Mouse (Mus musculus) spleen, postnatal 36 days (tissue): ENCODE data around the gene Tmsb15b1.
"Not testable (repeated sequence)": the region's sequence is repeated elsewhere in the genome, so short reads cannot be mapped to it uniquely, and the experiment has no call there.

Experiments used
- DNase-seq, 2 experiments: peaks; one replicate each; pipeline ENCODE4 v3.0.0; 2022; ENCODE audit warnings: low spot score in 2 of 2, mixed read lengths in 1 of 2

Gene Tmsb15b1

DNA sequence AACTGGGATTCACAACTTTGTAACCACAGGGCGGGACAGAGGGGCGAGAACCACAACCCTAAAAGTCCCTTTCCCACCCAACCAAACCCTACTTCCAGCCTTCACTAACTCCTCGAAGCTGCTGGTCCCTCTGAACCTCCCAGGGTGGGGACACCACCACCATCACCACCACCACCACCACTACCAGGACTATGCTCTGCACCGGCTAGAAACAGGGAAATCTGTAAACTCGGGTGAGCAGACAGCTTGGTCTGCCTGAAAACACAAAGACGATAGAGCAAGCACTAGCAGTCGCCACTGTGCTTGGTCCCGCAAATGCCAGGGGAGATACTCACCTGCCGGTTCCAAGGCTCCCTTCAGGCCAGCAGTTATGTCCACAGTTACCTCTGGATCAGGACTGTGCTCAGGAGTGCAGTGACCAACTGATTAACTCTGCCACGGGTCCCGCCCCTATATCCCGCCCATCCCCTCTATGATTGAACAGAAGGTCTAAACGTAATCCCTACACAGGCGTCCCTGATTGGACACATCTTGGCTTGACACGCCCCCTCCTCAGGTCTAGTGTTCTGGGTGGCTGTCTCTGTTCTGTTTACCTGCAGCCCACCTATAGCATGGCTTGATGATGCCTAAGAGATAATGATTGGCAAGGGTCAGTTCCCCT lies at the start of gene Tmsb15b1, which contains the start of gene Tmsb15l:
Gene Tmsb15b1 (minus strand): TSS at position 451 of the 661 bp plus-strand sequence.
Gene Tmsb15l (minus strand): TSS at position 446 of the 661 bp plus-strand sequence.
- DNase-seq: peak; percentile 64 to 82

DNA sequence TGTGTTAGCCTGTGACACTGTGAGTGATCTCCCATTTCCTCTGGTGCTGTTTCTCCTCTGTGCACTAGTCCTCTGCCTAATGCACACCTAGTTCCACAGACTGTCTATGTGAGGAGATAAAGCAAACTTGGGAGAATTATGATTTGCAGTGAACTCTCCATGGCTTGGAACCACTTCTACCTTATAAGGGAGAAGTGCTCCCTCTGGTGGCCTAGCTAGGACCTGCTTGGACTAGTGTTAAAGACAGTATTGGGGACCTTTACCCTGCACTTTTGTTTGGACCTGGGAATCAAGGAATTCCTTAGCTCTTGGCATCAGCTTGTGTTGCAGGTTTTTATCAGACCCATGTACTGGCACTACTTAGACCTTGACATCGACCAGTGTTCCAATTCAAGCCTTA lies 42.6 kb upstream of the Tmsb15b1 start:
- DNase-seq: peak; percentile 30 to 38

DNA sequence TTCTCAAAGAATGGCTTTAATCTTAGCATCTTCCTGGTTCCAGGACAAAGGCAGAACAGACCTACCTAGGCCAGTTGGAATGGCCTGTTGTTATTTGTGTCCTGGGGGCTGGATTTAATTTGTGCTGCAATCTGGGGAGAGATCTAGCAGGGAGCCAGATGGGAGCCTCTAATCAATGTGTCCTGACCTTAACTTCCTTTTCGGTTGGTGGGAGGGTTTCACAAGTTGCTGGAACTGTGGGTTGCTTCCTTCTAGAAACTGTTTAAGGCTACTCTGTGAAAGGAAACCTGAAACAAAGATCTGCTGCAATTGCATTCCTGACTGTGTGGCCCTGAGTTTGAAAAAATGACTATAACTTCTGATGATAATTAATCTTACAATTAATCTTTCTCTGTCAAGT lies 41.0 kb upstream of the Tmsb15b1 start:
- DNase-seq: no peak

DNA sequence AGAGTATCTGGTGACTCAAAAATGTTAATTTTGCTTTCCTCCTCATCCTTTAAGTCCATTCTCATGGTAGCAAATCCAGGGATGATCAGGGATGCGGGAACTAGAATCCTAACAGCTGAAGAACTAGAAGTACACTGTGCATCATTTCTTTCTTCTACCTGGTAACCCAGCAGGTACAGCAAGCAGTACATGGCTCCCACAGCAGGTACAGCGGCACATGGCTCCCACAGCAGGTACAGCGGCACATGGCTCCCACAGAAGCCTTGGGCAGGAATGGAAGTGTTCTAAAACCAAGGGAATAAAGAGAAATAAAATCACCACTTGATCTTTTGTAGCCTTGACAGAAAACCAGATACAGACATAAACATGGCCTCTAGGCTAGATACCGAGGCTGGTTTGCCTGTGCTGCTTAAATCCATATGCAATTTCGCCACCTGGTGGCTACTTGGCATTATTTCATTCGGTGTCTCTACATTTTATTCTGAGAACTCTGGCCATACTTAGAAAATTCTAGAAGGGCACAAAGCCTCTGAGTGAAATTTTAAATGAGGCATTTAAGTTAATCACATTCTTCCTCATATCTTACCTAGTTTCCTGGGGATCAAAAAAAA lies 38.5 kb upstream of the Tmsb15b1 start:
- DNase-seq: peak; percentile 41 to 47

DNA sequence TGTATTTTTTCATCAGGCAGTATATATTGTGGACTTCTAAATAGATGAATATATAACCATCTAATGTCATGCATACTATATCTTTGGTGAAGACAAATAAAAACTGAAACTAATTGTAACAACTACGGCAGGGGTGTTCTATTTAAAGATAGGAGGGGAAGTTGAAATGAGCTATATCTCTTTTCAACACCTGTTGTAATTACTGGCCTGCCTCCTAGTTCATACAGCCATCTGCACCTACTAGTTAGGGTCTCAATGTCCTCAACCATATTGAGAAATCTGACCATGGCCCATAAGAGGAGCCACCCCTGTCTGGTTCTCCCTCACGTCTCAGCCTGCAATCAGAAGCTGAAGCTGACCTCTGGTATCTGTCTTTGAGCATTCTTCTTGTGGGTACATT lies 19.6 kb upstream of the Tmsb15b1 start:
- DNase-seq: no peak

DNA sequence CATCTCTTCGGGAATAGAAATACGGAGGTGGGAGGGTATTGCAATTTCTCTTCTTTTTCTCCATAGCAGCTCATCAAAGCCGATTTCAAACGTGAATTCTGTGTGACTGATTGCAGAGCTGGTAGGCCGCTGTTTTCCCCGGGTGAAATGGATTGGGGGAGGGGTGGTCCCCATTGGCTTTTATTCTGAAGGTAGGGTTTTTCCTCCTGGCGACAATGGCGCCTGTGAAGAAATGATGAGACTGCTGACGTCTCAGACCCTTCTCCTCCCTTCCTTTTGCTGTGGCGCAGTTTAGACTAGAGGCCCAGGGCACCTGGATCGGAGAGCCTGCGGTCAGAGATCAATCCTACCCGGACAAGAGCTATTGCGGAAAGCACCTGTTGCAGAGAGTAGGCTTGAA lies 17.0 kb upstream of the Tmsb15b1 start:
- DNase-seq: no peak

DNA sequence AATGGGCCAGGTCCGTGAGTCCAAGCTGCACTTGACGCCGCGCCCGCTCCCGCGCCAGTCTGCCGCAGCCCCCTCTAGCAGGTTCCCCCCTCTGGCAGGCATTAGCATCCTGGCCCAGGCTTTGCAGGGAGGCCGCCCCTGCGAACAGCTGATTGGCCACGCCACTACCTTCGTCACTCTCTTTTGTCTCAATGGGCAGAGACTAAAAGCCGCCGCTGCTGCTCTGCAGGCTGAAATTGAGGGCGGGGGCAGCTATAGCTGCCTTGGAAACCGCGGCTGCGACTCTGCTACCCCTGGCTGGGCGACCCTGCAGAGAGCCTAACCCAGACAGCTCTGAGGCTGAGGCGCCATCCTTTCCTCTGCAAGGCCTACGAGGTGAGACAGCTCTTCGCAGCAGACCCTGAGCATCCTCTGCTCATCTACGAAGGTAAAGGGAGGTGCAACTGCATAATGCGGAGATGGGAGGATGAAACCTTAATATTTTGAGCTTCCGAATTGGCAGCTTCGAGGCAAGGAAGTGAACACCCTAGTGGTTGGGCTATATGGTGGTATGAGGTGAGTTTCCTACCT lies 16.4 kb upstream of the Tmsb15b1 start, which contains the start of gene Zcchc18:
Gene Zcchc18 (plus strand): TSS at position 178 of the 570 bp plus-strand sequence.
- peak; percentile 77 to 82 for DNase-seq

DNA sequence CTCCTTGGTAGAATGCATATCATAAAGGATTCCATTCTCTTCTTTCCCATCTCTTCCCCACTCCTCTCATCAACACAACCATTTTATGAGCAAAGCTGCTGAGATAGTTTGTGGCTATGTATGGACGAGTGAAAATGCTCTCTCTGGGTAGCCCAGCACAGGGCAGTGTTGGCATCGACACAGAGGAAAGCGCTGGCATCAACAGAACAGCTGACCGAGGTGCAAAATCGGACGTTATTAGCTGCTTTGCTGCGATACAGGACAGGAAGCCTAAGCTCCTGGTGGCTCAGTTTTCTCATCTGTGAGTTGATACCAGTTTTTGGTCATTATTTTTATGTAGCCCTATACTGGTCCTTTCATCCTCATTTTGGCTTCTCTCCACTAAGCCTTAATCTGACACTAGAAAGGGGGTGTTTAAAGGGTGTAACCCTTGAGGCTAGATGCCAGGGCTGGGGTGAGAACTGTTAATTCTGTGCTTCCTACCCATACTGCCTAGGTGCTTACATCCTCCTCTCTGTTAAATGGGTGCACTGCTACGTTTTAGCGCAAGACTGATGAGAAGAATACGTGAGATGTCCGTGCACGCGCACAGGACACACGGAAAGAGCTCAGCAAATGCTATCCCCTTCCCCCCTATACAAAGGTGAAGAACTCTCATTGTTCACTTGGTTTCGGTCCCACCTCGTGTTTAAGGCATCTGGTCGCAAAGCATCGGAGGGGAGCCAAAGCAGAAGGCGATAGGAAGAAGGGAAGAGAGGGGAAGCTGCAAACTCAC lies 15.7 kb upstream of the Tmsb15b1 start:
- DNase-seq: peak in 1 of 2 experiments; percentile 9

DNA sequence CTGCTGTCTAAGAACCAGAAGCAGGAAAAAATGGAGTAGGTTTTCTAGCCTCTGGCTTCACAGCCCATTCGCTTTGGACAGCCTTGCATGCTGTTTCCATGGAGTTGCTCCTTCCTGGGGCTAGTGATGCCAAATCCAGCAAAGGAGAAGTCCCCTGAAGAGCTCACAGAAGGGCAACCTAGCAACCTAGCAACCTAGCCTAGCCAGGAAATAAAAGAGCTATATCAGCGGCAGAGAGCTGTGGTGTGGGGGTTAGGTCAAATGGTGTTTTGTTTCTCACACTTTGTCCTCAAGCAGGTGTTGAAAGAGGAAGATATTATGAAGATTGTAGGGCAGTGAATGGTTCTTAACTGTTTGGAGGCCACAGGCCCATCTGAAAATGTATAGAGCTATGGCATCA lies 14.6 kb upstream of the Tmsb15b1 start:
- peak; percentile 40 to 52 for DNase-seq

DNA sequence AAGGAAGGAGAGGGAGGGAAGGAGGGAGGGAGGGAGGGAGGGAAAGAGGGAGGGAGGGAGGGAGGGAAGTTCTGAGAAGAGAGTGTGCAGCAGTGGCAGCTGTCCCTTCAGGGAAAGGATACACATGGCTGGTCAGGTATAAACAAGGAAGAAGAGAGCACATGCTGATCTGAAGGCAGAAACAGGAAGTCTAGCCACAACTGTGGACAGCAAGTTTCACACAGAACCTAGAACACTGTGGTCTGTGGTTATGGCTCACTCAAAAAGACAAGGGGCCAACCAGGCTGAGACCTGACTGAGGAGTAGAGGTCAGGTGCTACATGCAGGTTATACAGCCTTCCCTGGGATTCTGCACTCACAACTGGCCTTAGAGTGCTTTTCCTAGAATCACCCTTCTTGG lies 9.4 kb upstream of the Tmsb15b1 start:
- peak; percentile 67 to 69 for DNase-seq

DNA sequence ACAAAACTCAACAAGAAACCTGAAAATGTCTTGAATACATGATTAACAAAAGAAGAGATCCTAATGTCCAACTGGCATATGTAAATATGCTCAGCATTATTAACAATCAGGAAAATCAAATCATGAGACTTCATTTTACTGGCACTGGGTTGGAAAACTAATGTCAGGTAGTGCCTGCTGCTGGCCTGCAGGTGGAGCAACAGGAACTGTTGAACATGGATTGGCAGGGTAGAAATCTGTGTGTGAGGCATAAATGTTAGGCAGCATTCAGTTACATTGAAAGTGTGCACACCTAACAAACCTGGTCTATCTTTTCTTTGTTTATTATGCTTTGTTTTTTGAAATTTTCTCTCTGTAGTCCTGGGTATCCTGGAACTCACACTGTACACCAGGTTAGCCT lies 1.9 kb upstream of the Tmsb15b1 start:
- DNase-seq: no peak

DNA sequence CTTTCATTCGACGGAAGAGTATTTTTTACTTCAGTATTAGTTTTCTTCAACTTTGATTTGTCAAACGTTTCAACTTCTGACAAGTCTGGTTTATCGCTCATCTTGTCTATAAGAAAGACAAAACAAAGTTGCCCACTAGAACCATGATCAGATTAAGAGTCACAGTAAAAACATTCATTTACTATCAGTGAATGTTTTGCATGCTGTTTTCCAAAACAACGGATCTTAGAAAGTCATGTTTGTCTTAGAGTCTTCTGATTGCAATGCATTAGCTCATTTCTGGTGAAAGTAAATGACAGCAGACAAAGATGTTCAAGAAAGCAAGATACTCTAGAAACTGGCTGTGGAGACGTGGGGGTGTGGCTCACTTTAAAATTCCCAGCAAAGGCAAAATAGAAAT lies 1.3 kb downstream of the Tmsb15b1 start, which contains the start of gene Tmsb15b2:
Gene Tmsb15b2 (minus strand): TSS at position 101 of the 400 bp plus-strand sequence.
- DNase-seq: not testable (repeated sequence)

DNA sequence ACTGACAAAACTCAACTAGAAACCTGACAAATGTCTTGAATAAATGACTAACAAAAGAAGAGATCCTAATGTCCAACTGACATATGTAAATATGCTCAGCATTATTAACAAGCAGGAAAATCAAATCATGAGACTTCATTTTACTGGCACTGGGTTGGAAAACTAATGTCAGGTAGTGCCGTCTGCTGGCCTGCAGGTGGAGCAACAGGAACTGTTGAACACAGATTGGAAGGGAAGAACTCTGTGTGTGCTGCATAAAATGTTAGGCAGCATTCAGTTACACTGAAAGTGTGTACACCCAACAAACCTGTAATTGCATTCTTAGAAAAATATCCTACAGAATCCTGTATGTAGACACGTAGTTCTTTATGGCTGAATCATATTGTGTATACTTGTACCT lies 17.0 kb downstream of the Tmsb15b1 start:
- no peak for DNase-seq

DNA sequence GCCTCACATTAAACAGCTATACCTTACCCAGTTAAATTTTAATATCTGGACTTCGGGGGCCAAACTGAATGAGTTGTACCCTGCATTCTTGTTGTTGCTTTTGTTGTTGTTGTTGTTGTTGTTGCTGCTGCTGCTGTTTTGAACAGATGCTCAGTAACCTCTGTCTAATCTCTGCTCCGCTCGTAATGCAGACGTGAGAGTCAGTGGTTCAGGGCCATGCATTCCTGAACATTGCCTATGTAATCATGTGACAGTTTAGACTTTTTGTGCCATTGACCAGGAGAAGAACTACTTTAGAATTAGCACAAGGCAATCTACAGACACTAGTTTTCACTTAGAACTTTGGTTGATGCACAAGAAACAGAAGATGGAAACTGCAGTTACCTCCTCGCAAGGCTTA lies 18.4 kb downstream of the Tmsb15b1 start:
- not testable (repeated sequence) for DNase-seq

DNA sequence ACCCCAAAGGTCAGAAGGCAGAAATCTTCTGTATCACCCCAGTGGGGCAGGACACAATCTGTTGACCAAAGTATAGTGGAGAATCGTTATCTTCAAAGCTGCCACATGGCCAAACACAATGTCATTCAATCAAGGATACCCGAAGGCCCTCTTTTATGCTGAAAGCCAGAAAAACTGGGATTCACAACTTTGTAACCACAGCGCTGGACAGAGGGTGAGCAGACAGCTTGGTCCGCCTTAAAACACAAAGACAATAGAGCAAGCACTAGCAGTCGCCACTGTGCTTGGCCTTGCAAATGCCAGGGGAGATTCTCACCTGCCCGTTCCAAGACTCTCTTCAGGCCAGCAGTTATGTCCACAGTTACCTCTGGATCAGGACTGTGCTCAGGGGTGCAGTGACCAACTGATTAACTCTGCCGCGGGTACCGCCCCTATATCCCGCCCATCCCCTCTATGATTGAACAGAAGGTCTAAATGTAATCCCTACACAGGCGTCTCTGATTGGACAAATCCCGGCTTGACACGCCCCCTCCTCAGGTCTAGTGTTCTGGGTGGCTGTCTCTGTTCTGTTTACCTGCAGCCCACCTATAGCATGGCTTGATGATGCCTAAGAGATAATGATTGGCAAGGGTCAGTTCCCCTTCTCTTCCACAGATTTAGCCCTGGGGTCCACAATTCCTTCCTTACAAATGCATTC lies 18.9 kb downstream of the Tmsb15b1 start:
- peak in 1 of 2 experiments; percentile 55 for DNase-seq

DNA sequence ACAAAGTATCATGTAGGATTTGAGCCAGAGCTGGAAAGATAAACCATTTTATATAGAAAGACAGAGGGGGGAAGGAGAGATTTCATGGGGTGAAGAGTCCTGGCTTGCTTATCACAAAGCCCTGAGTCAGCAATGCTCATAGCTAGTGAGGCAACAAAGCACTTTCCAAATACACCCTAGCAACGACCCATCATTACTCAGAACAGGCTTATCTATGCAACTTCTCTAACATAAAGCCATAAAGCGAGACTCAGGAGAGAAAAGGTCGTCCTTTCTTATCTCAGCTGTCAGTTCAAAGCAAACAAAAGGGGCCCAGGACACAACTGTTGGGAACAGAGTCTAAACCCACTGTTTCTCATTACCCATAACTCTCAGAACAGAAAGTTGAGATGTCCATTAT lies 38.7 kb downstream of the Tmsb15b1 start:
- no peak for DNase-seq

DNA sequence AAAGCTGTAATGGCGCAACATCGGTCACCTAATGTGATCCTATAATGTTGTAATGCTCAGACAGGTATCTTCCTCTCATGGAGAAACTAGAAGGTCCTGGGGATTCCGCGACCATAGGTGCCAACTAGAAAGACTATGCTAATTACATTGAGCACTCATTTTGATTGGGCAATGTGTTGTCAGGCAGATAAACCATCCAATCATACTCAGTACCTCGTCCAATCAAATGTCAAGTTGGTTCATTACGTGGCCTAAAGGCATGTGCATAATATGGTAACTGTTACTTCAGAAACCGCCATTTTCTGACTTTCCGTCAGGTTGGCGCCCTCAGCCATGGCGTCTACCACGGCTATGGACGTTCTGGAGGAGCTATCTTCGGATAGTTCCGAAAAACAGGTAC lies 49.6 kb downstream of the Tmsb15b1 start, which contains the start of gene H2bfm:
Gene H2bfm (plus strand): TSS at position 295 of the 400 bp plus-strand sequence.
- DNase-seq: no peak

DNA sequence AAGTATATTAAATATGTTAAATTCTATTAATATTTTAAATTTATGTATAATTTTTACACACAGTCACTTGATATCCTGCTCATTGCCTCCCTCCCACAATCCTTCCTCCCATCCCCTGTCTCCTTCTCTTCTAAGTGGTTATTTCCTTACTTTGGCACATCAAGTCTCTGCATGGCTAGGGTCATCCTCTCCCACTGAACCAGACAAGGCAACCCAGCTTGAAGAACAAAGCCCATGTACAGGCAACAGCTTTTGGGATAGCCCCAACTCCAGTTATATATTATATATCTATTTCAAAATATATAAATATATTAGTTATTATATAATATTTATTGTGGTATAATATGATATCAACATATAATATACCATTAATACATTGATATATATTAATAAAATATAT lies 50.8 kb downstream of the Tmsb15b1 start:
- DNase-seq: no peak
